Mouse (Mus musculus): ENCODE results near the gene Dhdh. TPM values are rescaled to one million over a fixed set of nuclear protein-coding genes. Genes with fewer than 3 reads are reported as not detected.

The Dhdh gene
- total RNA-seq, 1 experiment from 2014 or later: 3.7 TPM

- ATAC-seq (ENCODE audit: extremely low read depth, insufficient number of reproducible peaks, low FRiP score, poor library complexity, severe bottlenecking): peak; percentile 24; the same call in 1 of the 2 replicates
Observed at GRCm38 (mm10) chr7:45458748-45459563, 29.6 kb downstream of the Dhdh start.

GRCm38 (mm10) chr7:45457204-45458060, 31.2 kb downstream of the Dhdh start:
- ATAC-seq (ENCODE audit: extremely low read depth, insufficient number of reproducible peaks, low FRiP score, poor library complexity, severe bottlenecking): no peak

DNA sequence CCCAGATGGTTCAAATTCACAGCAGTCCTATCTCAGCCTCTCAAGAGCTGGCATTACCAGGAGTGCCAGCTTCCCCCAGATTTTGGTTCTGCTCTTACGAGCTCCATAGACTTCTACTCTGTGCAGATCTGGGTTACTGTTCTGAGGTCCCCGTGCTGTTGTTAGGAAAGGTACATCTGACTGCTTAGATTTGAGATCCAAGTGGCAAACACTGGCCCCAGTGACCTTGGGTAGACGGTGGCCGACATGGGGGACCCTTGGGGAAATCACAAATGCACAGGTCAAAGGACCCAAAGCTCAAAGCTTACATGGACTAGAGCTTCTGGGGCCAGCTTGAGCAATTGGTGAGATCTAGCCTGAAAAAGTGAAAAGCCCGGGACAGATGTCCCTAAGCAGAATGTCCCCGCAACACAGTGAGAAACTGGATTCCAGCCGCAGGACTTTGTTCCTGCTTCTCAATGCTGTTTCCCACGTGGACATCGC, 31.8 kb downstream of the Dhdh start:
- no peak for ATAC-seq (ENCODE audit: extremely low read depth, insufficient number of reproducible peaks, low FRiP score, poor library complexity, severe bottlenecking)

DNA sequence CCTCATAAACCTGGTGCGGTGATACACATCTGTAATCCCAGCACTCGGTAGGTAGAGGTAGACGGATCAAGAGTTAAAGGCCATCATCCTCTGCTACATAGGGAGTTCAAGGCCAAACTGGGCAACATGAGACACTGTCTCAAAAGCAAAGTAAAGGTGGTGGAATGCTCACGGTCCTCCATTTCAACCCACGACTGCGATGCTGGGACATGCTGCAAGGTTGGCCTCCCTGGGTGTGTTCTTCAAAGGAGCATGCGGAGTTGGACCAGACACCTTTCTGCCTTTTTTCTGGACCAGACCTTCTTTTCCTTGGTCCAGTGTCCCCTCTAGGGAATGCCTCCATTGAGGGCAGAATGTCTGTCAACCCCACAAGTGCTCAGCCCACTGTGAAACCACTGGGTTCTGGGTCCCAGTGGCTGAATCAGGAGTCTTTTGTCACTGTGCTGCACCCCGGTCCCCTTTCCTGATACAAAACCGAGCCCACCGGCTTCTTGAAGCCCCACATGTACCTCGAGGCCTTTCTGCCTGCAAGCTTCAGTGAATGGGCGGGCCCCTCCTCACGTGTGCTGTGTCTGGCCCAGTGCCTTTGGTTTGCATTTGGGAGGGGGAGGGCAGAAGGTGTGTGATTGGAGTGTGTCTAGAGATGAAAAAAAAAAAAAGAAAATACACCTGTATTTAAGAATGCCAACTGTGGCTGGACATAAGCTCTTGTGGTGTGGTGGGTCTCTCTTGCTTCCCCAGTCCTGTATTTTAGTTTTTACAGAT, 32.5 kb downstream of the Dhdh start:
- no peak for ATAC-seq (ENCODE audit: extremely low read depth, insufficient number of reproducible peaks, low FRiP score, poor library complexity, severe bottlenecking)

DNA sequence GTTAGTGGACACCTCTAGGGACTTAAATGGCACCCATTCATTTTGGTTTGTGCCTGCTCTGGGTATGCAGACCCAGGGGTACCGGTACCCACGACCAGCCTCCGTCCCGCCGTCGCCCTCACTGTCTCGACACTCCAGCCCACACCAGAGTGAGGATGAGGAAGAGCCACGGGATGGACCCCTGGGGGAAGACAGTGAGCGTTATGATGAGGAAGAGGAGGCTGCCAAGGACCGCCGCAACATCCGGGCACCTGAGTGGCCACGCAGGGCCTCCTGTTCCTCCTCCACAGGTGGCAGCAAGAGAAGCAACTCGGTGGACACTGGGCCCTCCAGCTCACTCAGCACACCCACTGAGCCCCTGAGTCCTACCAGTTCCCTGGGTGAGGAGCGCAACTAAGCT, 33.6 kb downstream of the Dhdh start:
- ATAC-seq (ENCODE audit: extremely low read depth, insufficient number of reproducible peaks, low FRiP score, poor library complexity, severe bottlenecking): no peak

DNA sequence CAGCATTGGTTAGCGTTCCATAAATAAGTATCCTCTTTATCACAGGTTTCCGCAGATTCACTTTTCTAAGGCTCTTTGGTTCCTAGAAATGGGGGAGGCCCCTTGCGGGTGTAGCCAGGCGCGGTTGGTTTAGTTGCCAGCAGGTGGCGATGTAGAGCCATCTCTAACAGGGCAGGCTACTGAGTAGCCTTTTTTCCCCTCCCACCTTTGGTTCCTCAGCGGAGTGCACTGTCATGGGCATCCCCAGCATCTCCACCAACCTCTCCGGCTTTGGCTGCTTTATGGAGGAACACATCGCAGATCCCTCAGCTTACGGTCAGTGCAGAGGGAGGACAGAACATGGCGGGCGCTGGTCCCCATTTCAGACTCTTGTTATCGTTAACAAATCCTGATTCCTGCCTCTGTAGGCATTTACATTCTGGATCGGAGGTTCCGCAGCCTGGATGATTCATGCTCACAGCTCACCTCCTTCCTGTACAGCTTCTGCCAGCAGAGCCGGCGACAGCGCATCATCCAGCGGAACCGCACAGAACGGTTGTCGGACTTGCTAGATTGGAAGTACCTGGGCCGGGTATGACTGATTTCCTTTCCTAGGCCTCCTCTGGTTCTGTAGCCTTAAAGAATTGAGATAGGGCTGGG, 37.1 kb downstream of the Dhdh start:
- ATAC-seq (ENCODE audit: extremely low read depth, insufficient number of reproducible peaks, low FRiP score, poor library complexity, severe bottlenecking): peak; percentile 90

DNA sequence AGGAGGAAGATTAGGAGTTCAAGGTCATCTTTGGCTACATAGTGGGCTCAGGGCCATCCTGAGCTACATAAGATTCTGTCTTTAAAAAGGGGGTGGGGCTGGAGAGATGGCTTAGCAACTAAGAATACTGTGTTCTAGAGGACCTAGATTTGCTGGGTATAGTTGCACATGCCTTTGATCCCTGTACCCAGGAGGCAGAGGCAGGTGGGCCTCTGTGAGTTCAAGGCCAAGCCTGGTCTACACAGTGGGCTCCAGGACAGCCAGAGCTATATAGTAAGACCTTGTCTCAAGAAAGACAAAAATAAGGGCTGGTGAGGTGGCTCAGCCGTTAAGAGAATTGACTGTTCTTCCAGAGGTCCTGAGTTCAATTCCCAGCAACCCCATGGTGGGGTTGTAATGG, 38.6 kb downstream of the Dhdh start:
- ATAC-seq (ENCODE audit: extremely low read depth, insufficient number of reproducible peaks, low FRiP score, poor library complexity, severe bottlenecking): no peak

DNA sequence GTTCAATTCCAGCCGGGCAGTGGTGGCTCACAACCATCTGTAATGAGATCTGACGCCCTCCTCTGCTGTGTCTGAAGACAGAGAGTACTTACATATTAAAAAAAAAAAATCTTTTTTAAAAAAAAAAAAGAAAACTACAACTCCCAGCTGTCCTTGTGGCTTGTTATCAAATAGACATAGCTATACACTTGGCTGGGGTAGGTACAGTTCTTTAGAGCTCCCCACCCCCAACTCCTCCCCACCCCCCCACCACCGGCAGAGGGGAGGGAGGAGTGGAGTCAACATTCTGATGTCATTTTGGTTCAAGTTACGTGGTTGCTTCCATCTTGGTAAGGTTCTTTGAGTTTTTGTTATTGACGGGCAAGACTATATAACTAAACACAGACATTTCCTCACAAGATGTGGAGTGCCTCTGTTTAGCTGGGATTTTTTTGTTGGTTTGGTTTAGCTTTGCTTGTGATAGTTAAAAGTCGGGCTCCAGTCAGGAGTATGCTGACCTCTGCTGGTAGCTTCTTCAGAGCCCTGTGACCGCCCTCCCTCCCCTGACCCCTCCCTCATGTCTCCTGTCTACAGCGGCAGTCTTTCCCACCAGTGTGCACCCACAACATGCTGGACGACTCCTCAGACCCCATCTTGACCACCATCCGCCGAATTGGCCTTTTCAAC, 41.1 kb downstream of the Dhdh start:
- no peak for ATAC-seq (ENCODE audit: extremely low read depth, insufficient number of reproducible peaks, low FRiP score, poor library complexity, severe bottlenecking)

- ATAC-seq (ENCODE audit: extremely low read depth, insufficient number of reproducible peaks, low FRiP score, poor library complexity, severe bottlenecking): no peak
Observed at GRCm38 (mm10) chr7:45446589-45446988, 42.0 kb downstream of the Dhdh start.

DNA sequence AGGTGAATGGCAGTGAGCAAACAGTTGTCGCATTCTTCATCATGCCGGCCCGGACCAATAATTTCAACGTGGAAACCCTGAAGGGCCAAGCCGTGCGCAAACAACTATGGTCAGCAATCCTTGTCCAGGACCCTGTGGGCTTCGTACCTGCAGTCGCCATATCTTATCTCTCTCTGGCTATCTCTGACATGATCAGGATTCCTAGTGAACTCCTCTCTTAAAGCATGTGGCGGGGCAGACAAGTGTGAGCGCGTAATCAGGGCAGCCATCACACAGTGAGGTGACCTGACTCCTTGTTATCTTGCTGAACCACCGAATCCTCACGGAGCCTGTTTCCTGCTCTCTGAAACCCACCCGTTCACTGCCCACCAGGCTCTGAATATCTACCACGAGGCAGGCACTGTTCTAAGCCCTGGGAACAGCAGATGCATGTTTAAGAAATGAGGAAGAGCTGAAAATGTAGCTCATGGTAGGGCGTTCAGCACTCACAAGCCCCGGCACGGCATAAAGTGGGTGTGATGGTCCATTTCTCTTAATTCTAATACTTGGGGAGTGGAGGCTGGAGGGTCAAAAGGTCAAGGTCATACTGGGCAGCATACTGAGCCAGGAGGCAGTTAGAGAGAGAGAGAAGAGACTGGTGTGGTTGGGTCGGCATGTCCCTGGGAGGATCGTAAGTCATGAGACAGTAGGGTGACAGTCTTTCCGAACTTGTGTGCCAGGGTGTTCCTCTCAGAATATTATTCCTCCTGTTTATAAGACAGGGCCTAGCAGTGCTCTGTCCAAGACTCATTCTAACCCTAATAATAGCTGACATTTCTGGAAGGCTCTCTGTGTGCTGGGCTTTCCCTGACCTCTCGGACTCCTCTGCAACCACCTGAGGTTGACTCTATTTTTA, 44.8 kb downstream of the Dhdh start:
- no peak for ATAC-seq (ENCODE audit: extremely low read depth, insufficient number of reproducible peaks, low FRiP score, poor library complexity, severe bottlenecking)

DNA sequence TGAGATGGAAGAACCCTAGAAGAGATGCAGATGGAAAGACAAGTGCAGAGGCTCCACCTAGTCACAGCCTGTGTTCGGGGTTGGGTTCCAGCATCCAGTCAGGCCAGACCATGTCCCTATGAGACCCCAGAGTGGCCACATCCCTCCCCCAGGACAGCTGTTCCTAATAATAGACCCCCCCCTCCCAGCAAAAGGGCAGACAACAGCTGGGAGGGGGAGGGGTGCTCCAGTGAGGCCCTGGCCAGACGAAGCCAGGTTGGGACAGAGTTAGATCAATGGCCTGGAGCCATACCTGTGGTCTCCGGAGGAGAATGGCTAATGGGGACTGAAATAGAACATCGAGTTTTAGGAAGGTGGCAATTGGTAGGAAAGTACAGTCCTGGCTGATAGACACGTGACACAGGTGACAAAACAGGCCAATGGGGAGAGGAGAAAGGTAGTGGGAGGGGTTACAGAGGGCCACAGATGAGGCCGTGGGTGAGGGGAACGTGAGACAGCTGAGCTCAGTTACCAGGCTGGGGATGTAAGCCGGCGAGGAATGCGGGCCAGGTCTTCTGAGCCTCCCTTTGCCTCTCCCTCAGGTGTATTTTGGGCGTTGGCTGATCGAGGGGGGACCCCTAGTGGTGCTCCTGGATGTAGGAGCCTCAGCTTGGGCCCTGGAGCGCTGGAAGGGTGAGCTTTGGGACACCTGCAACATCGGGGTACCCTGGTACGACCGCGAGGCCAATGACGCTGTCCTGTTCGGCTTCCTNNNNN, 50.9 kb downstream of the Dhdh start, which contains the start of gene Ruvbl2:
Gene Ruvbl2, minus strand, starts transcription at position 576 of the 756 bp plus-strand sequence.
- no peak for ATAC-seq (ENCODE audit: extremely low read depth, insufficient number of reproducible peaks, low FRiP score, poor library complexity, severe bottlenecking)

GRCm38 (mm10) chr7:45437046-45437445, 51.6 kb downstream of the Dhdh start:
- no peak for ATAC-seq (ENCODE audit: extremely low read depth, insufficient number of reproducible peaks, low FRiP score, poor library complexity, severe bottlenecking)

- ATAC-seq (ENCODE audit: extremely low read depth, insufficient number of reproducible peaks, low FRiP score, poor library complexity, severe bottlenecking): no peak
Observed at GRCm38 (mm10) chr7:45436444-45436843, 52.2 kb downstream of the Dhdh start.

- ATAC-seq (ENCODE audit: extremely low read depth, insufficient number of reproducible peaks, low FRiP score, poor library complexity, severe bottlenecking): no peak
Observed at GRCm38 (mm10) chr7:45435038-45435437, 53.6 kb downstream of the Dhdh start.

DNA sequence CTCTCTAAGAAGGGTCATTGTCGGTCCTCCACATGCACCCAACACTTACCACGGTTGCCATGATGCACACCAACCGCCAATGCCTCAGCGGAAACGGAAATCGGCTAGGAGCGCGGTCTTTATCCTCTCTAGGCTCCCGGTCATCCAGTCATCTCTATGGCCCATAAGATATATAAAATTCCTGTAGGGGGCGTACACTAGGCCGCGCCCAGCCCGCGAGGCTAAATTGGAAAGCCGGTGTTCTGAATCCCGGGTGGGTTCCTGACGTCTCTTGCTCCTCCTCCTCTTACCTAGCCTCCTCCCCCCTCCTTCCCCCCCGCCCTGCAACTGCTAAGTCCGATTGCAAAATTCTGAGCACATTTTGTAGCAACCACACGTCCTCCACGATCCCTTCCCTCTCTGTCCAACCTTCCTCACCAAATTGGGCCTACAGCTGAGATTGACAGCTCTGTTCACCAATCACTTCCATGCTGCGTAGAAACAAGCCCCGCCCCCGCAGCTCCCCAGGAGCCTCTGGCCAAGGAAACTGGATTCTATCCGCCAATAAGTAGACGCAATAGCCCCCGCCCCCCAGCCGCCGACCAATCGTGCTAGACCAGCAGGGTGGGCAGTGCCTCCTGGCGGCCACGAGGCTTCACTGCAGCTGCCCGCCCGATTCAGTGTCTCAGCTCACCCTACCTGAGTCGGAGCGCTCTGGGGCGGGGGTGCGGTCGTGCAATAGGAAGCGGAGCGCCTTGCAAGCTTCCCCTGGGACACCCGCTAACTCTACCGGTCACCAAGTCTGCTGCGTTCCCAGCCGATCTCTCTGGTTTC, 54.2 kb downstream of the Dhdh start, which contains the start of gene Gys1:
Gene Gys1, plus strand, starts transcription at position 642 of the 813 bp plus-strand sequence.
- peak; percentile 86 for ATAC-seq (ENCODE audit: extremely low read depth, insufficient number of reproducible peaks, low FRiP score, poor library complexity, severe bottlenecking)

- ATAC-seq (ENCODE audit: extremely low read depth, insufficient number of reproducible peaks, low FRiP score, poor library complexity, severe bottlenecking): no peak
Observed at GRCm38 (mm10) chr7:45433835-45434202, 54.8 kb downstream of the Dhdh start.

All from neutrophil, adult 5-6 weeks (primary cell).